Mouse (Mus musculus) activated CD4-positive, CD25-positive, alpha-beta regulatory T cell (primary cell): Measurements from ENCODE around the gene Pkdrej. TPM values are rescaled to one million over a fixed set of nuclear protein-coding genes. Genes with fewer than 3 reads are reported as not detected.

Experiments
- polyA plus RNA-seq, 2 experiments: library from polyadenylated mRNA; unstranded; fragments of 100-300 nt; shearing (Covaris generic); gene quantifications; one replicate each; pipeline ENCODE4 v1.2.1; 2017

Gene Pkdrej
- polyA plus RNA-seq = not detected

DNA sequence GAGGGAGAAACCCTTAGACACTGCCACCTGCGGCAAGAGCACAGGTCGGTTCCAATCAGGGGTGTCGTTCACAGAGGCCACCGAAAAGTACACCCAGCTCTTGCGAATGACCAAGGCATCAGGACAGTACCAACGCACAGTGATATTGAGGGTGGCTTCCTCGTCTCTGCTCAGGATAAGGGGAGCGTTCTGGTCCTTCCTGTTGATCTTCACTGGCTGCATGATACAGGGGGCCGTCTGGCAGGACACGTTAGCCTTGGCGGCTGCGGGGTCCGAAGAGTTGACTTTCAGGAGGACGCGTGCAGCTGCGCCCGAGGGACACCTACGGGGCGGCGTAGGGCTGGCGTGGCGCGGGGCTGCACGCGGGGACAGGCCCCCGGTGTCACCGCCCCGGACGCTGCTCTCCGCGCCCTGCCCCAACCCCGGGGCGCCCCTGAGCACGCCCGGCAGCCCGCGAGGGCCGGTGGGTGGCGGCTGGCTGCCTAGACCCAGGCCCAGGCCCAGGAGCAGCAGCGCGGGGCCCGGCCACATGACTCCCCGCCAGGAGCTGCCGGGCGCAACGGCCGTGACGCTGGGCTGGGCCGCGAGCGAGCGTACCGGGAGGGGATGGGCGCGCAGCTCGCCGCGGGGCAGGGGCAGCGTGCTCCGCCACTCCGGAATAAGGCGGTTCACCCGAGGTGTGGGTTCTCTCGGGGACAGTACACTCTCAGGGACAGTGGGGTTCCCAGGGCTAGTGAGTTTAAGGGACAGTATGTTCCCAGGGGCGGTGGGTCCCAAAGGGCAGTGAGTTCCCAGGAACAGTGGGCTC is at the start of gene Pkdrej:
Gene Pkdrej (minus strand): TSS at position 532 of the 808 bp plus-strand sequence.

GRCm38 (mm10) chr15:85859490-85860031 is 38.0 kb upstream of the Pkdrej start, which contains the start of gene Gtse1:
Gtse1 (plus strand) TSS chr15:85859745.

DNA sequence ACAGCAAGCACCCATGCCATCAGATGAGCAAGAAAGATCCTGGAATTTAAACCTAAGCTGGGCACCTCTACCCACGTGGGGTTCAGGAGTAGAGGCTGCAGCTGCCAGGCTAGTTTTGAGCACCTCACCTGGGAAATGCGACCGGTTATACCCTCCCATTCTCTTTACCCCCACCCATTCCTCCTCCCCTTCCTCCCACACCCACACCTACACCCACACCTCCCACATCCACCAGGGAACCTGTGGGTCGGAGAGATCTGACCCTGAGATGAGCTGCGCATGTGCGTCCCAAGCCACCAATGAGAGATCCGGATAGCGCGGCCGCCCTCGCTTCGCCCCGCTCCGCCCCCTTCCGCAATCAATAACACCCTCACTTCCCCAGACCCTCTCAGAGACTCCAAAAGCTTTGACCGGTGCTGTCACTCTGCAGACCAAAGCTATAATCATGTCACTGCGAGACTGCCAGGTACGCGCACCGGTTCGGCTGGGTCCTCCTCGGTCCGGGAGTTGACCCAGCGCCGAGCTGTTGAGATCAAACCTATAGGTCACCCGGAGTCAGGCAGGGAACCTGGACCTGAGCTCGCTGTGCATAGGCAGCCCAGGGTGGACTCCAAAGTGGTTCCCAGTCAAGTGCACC is 10.5 kb upstream of the Pkdrej start, which contains the start of gene Ttc38:
Gene Ttc38 (plus strand): TSS at position 353 of the 637 bp plus-strand sequence.

DNA sequence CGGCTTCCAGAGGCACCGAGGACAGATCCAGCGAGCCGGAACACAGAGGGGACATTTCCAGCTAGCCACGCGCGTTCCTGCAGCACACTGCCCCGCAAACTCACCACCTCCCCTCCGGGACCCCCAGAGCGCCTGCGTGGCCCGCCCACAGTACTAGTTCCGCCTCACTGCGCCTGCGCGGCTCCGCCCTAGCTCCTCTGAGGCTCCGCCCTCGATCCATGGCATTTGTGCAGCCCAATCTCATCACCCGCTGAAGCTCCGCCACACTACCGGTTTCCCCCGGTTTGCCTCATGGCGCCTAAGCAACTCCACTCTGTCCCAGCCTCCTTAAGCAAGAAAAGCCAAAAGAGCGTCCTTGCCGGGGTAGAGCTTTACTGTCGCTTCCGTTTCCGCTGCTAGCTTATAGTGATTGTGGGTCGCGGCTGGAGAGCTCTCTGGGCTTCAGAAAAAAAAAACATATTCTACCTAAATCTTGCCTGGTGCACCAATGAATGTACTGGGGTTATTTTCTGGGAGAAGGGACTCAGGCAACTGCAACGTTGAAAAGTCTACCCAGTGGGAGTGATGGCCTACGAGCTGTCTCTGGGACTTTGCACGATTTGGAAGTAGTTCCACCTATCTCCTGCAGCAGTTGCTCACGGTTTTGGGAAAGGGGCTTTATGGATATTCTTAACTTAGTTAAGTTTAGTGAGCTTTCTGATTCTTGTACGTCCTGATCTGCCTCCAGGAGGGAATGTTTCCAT is 9.8 kb downstream of the Pkdrej start, which contains the start of gene Cdpf1:
Gene Cdpf1 (minus strand): TSS at position 163 of the 743 bp plus-strand sequence.

Other genes starting within 250 kb of the Pkdrej start
- under 1 TPM in 1 of 2 experiments, not detected in 1; 0.05 TPM for gene Wnt7b, start 239.3 kb downstream of the Pkdrej start, polyA plus RNA-seq
- under 1 TPM in 1 of 2 experiments, not detected in 1; 0.25 TPM for gene Ppara, start 86.8 kb downstream of the Pkdrej start, polyA plus RNA-seq
- 10 to 100 TPM; 27.6 to 45.1 TPM for gene Cdpf1, start 10.0 kb downstream of the Pkdrej start, polyA plus RNA-seq
- gene Ttc38, start 10.6 kb upstream of the Pkdrej start, polyA plus RNA-seq = 10 to 100 TPM; 14.2 to 20.8 TPM
- 1 to 10 TPM; 4.6 to 5.3 TPM for gene Gtse1, start 38.0 kb upstream of the Pkdrej start, polyA plus RNA-seq
- 10 to 100 TPM; 30.2 to 46.0 TPM for gene Trmu, start 57.6 kb upstream of the Pkdrej start, polyA plus RNA-seq
- 1 to 10 TPM; 6.5 to 6.7 TPM for gene Celsr1, start 212.0 kb upstream of the Pkdrej start, polyA plus RNA-seq
- gene Gramd4, start 236.0 kb upstream of the Pkdrej start, polyA plus RNA-seq = 100 to 1,000 TPM in 1 of 2 experiments, 10 to 100 TPM in 1; 68.7 to 113 TPM